Mouse (Mus musculus) G1E (cell line): Measurements from ENCODE around the gene Zscan10.

Source experiments
- CTCF ChIP-seq: IDR thresholded peaks from 2 replicates; pipeline ENCODE4 v1.5.1; 2012; ENCODE audit warnings: low read depth, low read length, inconsistent platforms, mixed read lengths
- GATA1 ChIP-seq: IDR thresholded peaks from 2 replicates; pipeline ENCODE4 v1.6.1; 2012; ENCODE audit warnings: borderline replicate concordance, low read length, inconsistent platforms, mixed read lengths
- GATA2 ChIP-seq: IDR thresholded peaks from 2 replicates; pipeline ENCODE4 v1.6.1; 2012; ENCODE audit warnings: low read depth, low read length, inconsistent platforms, borderline replicate concordance
- POLR2AphosphoS5 ChIP-seq: IDR thresholded peaks from 2 replicates; pipeline ENCODE4 v1.6.1; 2012; ENCODE audit warnings: low read depth, low read length, inconsistent platforms; ENCODE audit not compliant: insufficient replicate concordance
- TAL1 ChIP-seq: conservative IDR thresholded peaks from 2 replicates; pipeline ENCODE4 v1.6.1; 2012; ENCODE audit warnings: low read depth, low read length, inconsistent platforms, mixed read lengths

DNA sequence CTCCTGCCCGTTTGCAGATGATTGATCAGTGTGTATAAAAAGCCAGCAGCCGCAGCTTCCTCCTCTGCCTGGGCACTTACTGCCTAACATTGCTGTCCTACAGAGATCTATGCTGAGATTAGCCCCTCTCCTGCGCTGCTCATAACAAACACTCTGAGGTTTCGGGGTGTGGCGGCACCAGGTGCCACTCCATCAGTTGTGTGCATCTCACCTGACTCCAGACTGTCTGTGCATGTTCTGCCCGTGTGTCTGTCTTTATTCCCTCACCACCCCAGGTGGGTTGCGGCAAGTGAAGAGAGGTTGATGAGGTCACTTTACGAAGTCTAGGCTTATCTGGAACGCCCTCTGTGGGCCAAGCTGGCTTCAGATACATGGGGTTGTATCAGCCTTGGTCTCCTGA, 16.4 kb downstream of the Zscan10 start:
- no peak for TF ChIP-seq CTCF
- no peak for TF ChIP-seq GATA2
- no peak for TF ChIP-seq GATA1
- TF ChIP-seq TAL1: no peak
- no peak for TF ChIP-seq POLR2AphosphoS5
